Mouse (Mus musculus): Measurements from ENCODE around the gene Gm28778. TPM values are rescaled to one million over a fixed set of nuclear protein-coding genes. Genes with fewer than 3 reads are reported as not detected.

Gm28778 gene
- total RNA-seq, 2 experiments from 2014 or later, result 0.52 TPM; not detected in 1

Other genes with a start within 250 kb of the Gm28778 start
- 10 to 100 TPM; 56.3 to 62.1 TPM for gene Mstn, start 235.5 kb upstream of the Gm28778 start, total RNA-seq (2021)
- not detected for gene 1700019A02Rik, start 109.5 kb upstream of the Gm28778 start, total RNA-seq (2021)
- 1 to 10 TPM; 5.8 to 6.7 TPM for gene Pms1, start 93 bp upstream of the Gm28778 start, total RNA-seq (2021)
- 1 to 10 TPM; 4.5 to 4.7 TPM for gene Ormdl1, start within 50 bp of the Gm28778 start, total RNA-seq (2021)
- gene Osgepl1, start 16.5 kb downstream of the Gm28778 start, total RNA-seq (2021), result 10 to 100 TPM; 16.7 to 18.4 TPM
- 1 to 10 TPM; 5.2 to 9.0 TPM for gene Asdurf, start 55.5 kb downstream of the Gm28778 start, total RNA-seq (2021)
- gene Gm28551, start 55.6 kb downstream of the Gm28778 start, total RNA-seq (2021), result under 1 TPM in 1 of 2 experiments, not detected in 1; 0.09 TPM
- 10 to 100 TPM; 46.7 to 48.1 TPM for gene Asnsd1, start 55.6 kb downstream of the Gm28778 start, total RNA-seq (2021)

Data from gastrocnemius, postnatal 10 days (tissue).